Mouse (Mus musculus): ENCODE results near the gene Vmn1r76.

Vmn1r76 gene

GRCm38 (mm10) chr7:11938113-11938512 is at the start of gene Vmn1r76:
TSS of gene Vmn1r76 (minus strand) at chr7:11938213.
- DNase-seq (ENCODE audit: low read depth), result no peak

- DNase-seq (ENCODE audit: low read depth), result no peak
These were observed 34.6 kb upstream of the Vmn1r76 start for GRCm38 (mm10) chr7:11972611-11973010.

- DNase-seq (ENCODE audit: low read depth), result no peak
These were observed 10.0 kb upstream of the Vmn1r76 start for GRCm38 (mm10) chr7:11947991-11948390.

GRCm38 (mm10) chr7:11874330-11874729 is 63.7 kb downstream of the Vmn1r76 start, which contains the start of gene Vmn1r75:
TSS of gene Vmn1r75 (plus strand) at chr7:11874630.
- DNase-seq (ENCODE audit: low read depth), result no peak

Measured in 416B (cell line).